Mouse (Mus musculus): ENCODE measurements around the gene Psma6.
A peak's percentile ranks its signal among the peaks of the same experiment; 100 is the strongest.
"Not testable (repeated sequence)": the region's sequence is repeated elsewhere in the genome, so short reads cannot be mapped to it uniquely, and the experiment has no call there.

The Psma6 gene

DNA sequence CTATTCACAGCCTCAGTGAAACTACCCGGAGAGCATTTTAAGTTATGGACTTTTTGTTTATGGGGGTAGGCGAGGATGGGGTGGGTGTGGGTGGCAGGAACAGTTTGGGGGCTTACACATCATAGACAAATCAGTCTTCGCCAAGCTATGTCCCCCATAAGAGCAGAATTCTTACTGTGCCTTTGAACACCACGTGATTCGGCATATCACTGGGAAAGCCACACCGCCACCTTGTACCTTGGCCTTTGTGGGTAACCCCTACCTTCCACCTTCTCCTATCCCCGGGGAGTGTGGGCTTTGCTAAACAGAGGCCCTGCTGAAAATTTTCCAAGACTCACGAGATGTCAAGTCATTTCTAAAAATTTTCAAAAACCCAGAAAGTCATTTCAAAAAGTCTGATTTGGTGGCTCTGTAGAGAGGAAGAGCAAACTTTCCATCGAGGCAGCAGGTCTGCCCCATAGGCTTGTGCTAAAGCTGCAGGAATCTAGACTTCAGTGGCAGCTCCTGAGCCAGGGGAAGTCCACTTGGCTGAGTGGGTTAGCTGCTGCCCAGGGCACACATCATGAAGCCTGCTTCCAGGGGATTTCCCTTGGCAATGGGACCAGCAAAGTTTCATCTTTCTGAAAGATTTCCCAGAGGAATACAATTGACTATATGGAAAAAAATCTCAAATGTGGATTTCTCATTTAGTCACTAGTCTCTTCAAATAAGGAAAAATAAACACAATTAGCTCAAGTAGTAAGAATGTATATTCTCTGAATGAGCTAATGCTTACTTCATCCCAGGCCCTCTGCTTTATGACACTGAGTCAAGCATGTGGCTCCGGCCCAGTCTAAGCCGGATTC is 8.9 kb downstream of the Psma6 start:
- no peak for DNase-seq

DNA sequence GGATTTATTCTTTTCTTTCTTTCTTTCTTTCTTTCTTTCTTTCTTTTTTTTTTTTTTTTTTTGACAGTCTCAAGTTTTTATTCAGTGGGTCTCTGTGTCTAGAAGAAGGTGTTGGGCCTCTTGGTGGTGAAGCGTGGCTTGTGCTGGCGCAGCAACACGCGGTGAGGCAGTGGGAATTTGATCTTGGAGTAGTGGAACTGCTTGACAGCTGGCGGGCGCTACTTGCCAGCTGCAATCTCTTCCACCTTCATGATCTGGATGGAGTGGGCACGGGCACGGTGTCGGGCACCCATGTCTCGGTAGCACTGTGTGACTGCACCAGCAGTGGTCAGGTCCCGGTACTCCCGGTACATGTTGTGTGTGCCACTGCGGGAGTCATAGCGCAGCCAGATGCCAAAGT is 11.6 kb downstream of the Psma6 start:
- not testable (repeated sequence) for DNase-seq

DNA sequence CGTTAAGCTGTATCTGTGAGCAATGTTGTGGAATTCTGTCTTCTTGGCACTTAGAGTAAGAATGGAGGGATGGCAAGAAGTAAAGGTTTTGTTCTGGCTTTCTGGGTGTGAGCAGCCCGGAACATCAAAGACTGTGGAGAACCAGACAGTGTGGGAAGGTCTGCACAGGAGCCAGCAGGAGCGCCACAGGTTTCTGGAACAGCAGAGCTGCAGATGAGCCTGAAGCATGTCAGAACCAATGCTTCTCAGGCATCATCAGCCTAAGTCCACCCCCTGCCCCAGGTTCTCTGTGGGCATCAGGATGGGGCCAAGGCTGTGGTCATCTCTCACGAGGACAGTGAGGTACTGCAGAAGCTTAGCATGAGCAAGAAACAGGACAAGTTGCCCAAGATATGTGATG is 12.5 kb downstream of the Psma6 start:
- no peak for DNase-seq

DNA sequence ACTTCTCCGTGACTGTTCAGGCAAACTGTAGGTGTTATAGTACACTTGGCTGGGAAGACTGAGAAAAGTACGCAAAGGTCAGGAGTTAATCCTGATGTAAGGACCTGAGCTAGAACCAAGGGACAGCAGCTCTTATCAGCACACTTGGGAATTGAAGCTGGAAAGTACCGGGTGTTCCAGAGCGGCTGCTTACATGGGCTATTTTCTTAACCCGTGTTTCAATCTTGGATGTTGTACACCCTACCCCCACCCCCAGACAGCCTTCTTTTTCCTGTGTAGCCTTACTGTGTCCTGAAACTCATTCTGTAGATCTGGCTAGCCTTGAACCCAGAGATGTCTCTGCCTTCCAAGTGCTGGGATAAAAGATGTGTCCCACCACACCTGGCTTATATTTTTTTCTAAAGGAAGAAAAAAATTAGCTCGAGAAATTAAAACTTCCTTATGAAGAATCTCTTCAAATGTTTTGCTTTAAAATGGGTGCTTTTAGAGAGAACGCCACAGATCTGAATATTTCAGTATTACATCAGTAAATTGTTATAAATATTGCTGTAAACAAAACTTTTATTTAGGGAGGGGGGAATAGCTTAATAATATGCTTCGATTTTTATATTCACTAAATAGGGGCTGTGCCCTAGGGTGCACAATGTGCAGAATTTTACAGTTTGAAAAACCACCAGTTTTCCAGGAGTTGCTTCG is 13.7 kb downstream of the Psma6 start:
- no peak for DNase-seq

DNA sequence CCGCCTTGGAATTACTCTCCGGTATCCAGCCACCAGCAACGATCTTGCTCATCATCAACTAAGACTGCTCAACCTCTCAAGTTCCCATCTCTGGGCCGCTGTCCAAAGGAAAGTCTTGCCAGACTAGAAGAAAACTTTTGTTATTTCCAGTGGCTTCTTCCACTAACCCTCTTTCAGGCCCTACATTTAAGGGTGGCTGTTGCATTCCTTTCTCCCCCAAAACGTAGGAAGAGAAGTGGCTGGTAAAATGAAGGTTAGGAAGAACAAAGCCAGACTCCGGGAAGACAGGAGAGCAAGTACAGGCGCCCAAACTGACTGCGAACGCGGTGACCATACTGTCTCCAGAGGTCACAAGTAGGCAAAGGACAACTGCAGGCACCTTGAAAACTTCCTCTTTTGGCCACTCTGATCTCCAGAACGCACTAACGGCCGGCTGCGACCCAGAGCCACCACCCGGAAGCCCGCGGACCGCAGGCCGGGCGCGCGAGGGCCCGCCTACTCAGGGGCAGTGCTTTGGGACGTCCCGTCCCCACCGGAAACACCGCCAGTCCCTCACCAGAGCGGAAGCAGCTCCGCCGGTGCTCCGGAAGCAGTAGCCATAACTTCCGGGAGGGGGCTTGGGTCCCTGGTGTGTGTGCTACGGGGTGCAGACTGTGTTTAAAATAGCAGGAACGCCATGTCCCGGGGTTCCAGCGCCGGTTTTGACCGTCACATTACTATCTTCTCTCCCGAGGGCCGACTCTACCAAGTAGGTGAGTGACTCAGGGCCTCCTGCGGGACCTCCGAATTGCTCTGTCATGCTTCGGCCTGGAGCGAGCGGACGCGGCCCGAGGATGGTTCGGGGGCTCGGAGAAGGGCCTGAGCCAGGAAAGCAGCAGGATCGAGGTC is 14.5 kb downstream of the Psma6 start:
- DNase-seq = peak; percentile 93 to 96

DNA sequence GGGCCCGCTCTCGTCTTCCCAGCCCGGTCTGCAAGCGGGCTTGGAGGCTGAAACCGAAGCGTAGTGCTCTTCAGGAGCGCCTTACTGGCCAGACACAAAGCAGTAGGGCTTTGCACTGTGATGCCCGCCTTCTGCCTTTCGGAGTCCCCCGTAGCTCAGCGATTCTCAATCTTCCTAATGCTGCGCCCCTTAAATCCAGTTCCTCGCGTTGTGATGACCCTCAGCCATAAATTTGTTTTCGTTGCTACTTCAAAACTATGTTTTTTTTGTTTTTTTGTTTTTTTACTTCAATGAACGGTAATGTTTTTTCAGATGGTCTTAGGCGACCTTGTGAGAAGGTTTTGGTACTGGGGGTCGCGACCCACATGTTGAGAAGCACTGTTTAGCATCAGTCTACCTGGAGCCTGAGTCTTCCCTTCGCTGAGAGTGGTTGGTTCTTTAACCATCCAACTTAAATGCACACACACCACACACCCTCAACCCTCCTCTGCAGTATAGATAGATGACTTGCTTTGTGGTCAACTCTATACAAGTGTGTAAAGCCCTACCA is 15.2 kb downstream of the Psma6 start:
- DNase-seq = no peak

DNA sequence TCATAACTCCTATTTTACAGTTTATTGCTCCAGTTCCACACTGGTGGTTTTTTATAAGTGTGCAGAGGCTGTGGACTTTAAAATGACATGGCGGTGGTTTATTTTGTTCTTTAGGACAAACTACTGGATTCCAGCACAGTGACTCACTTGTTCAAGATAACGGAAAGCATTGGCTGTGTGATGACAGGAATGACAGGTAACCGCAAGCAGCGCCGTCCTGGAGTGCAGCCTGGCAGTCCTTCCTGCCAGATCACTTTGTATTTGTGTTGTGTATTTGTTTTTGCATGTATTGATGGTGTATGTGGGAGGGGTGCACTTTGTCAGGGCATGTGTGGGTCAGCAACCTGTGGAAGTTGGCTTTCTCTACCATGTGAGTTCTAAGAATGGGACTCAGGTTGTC is 23.9 kb downstream of the Psma6 start:
- DNase-seq = no peak

DNA sequence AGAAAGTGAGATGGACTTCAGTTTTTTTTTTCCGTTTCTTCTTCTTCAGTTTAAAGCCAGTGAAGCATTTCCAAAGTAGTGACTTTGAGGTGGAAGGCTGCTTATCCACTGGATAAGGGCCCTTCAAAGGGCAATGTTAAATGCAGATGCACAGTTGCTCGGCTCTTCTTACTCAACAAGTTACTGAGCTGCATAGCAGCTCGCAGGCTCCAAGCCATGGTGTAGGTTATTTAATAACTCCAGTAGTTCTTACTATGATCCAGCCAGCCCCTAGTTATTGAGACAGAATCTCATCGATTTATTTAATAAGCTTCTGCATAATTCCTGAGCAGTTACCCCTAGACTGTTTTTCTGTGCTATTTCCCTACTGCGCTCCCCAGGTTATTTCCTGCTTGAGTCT is 31.2 kb downstream of the Psma6 start:
- no peak for DNase-seq

DNA sequence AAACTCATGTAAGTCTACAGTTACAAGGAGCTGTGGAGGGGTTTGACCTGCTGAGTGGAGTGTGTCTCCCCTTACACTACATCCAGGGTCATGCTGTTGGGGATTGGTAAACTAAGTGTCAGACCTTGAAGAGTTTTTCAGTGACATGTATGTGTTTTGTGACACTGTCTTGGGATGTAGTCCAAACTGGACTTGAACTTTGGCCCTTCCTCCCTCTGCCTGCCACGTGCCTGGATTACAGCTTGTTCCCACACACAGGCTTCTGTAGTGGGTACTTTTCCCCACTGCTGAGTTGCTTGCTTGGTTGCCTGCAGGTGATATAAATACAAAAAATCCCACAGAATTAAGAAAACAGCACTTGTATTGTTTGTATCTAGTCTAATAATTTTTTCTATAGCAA is 31.7 kb downstream of the Psma6 start:
- no peak for DNase-seq

DNA sequence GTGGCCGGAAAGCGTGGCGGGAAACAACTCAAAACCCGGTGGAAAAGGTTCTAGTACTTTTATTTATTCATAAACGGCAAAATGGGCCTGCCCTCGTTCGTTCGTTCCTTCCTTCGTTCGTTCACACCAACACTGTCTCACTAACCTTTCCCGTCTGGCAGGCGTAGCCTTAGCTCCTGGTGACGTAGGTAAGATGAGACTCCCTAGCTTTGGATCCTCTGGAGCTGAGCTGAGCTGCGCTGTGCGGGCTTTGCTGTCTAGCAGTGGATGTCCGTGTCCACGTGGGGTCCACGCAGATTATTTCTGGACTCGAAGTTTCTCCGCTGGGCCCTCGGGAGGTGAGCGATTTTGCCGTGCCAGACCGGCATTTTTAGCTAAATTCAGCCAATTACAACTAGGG is 36.2 kb downstream of the Psma6 start:
- no peak for DNase-seq

DNA sequence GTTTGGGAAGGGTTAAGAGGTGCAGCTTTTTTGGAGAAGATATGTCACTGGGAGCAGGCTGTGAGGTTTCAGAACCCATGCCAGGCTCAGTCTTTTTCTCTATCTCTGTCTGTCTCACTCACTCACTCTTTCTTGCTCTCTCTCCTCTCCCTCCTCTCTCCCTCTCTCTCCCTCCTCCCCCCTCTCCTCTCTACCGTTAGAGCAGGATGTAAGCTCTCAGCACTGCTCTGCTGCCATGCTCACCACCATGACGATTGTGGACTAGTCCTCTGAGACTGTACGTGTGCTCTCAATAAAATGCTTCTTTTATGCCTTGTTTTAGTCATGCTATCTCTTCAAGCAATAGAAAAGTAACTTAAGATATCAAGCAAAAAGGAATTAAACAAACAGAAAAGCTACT is 38.0 kb downstream of the Psma6 start:
- no peak for DNase-seq

DNA sequence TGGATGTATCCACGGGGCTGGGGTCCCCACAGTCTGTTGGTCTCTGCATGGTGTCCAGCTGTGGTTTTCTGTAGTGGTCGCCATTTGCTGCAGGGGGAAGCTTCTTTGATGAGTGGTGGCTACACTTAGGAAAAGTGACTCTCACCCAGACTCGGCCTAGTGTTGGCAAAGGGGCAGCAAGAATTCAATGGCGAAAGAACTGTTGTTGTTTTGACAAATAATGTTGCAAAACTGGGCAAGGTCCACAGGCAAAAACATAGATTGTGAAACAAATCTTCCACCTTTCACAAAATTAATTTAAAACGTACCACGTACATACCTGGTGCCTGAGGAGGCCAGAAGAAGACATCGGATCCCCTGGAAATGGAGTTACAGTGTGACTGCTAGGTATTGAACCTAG is 42.3 kb downstream of the Psma6 start:
- no peak for DNase-seq

DNA sequence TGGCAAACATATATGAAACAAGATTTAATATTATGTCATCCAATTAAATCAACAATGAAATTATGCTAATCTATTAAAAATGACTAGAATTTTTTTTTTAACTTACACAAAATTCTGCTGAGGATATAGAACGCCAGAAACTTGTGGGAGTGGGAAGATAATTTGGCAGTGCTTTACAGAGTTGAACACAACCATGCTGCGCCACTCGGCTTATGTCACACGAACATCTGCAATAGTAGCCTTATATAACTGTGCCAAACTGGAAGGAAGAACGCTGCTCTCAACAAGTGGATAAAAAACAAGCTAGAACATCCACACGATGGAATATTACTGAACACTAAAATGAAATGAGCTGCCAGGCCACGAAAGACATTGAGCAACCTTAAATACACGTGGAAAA is 45.2 kb downstream of the Psma6 start:
- no peak for DNase-seq

DNA sequence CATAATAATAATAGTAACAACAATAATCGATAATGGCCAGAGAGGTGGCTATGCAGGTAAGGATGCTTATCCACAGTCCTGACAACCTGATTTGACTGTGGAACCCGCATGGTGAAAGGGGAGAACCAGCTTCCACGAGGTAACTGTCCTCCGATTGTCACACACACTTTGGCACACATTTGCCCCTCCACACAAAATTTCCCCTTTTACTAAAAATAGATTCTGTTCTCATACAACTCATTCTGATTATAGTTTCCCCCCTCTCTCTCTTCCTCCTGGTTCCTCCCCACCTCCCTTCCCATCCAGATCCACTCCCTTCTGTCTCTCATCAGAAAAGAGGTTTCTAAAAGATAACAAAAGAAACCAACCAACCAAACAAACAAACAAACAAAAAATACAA is 45.9 kb downstream of the Psma6 start:
- DNase-seq = no peak

DNA sequence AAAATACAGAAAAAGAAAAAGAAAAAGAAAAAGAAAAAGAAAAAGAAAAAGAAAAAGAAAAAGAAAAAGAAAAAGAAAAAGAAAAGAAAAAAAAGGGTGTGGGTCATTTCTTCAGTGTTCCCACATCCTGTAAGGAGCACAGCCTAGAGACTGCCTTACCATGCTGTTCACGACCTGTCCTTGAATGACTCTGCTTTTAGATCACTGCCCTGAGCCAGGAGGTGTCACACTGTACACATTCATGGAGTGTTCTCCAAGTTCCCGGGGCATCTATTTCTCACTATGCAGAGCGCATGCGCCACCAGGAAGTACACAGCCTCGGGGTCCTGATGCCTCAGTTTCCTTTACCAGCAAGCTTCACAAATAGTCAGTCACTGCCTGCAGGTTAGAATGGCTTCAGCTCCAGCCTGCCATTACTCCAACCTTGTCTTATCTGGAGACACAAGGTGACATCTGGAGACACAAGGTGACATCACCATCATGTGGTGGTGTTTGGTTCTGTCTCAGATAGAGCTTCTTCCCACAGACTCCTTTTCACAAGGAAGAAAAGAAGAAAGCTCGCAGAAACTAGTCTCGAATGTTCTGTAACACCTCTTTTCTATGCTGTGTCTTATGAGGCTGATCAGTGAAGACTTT is 48.4 kb downstream of the Psma6 start:
- no peak for DNase-seq

DNA sequence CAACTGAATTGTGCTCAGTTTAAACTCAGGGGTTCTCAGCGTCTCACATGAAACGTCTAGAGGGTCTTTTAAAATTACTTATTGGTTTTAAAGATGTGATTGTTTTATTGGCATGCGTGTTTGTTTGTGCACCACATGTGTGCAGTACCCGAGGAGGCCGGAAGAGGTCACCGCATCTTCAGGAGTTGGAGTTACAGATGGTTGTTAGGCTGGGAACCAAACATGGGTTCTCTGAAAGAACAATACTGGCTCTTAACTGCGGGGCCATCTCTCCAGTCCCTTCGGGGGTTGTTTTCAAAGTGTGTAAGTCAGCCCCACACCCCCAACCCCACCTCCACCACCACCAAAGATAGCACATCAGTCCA is 48.9 kb downstream of the Psma6 start:
- DNase-seq = no peak

DNA sequence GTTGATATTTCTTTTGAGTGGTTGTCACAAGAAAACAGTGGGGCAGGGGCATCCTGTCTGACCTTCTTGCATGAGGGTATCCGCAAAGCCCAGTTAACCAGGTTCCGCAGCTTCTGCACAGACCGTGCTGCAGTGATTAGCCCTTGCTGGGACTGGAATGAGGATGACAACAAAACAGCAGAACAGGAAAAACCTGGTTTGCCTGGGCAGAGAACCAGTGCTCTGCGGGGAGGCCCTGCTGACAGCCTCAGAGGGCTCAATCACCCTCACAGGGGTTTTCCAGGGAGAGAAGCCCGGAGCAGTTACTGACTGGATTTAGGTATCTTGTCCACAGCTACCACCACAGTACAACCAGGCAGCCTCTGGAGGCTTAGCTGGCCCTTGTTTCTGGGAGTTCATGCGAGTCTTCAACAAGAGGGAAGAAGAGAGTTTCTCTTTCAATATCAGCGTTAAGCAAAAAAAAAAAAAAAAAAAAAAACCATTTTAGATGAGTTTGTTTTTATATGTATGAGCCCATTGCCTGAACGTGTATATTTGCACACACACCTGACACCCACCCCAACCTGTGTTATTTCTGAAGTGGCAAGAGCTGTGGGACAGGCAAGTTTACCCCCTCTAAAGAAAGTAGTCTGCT is 49.9 kb downstream of the Psma6 start:
- peak; percentile 37 to 44 for DNase-seq

DNA sequence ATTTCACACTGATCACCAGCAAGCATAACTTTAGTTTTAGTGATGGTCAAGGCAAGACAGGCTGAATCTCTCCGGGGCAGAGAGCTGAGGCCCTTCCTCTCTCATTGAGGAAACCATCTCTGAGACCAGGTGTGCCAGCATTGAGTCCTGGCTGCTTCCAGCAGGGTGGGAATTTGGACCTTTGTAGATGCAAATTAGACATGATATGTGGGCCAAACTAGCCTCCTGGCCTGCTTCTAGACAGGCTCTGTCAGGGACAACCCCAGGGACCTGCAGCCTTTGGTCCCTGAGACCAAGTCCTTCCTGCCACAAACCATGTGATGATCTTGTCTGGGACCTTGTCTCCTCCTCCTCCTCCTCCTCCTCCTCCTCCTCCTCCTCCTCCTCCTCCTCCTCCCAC is 51.1 kb downstream of the Psma6 start:
- DNase-seq = no peak

DNA sequence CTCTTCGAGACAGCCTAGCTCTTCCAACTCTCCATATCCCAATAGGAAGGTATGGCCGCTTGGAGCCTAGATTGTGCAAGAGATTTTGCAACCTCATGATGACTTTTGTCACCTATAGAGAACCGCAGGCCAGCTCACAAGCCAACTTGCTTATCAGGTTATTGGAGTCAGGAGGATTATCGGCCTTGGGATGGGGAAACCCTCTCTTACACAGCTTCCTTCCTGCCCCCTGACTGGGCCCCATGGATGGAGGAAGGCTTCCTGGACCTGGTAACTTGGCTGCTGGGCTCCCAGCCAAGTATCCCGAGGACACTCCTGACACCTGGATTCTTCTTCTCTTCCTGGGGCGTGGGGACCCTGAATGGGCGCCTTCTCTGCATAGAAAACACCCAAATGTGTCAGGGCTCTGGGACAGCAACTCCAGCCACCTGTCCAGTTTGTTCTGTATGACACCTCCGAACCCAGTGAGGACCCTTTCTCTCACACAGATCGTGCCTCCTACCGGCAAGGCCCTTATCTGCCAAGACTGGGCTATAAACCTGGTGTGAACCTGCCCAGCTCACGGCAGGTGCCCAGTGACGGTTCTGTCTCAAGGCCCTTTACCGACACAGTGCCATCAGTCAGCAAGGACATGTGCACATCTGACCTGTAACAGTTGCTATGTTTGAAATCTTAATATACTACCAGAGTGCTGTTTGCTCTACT is 53.3 kb downstream of the Psma6 start:
- DNase-seq = peak in 1 of 2 experiments; percentile 47

DNA sequence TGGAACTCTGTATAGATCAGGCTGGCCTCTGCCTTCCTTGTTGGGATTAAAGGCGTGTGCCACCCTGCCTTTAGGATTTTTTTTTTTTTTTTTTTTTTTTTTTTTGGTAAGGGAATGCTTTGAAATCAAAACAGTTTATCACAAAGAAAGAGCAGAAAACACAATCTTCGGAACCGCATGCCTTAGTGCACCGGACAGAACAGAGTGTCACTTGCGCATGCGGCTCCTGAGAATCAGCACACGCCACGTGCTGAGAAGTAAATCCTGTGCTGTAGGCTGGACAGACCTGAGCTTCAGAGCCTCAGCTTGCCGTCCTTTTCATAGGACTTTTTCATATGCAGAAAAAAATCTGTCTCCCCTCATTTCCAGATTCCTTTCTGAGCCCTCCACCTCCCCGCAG is 54.0 kb downstream of the Psma6 start:
- no peak for DNase-seq

DNA sequence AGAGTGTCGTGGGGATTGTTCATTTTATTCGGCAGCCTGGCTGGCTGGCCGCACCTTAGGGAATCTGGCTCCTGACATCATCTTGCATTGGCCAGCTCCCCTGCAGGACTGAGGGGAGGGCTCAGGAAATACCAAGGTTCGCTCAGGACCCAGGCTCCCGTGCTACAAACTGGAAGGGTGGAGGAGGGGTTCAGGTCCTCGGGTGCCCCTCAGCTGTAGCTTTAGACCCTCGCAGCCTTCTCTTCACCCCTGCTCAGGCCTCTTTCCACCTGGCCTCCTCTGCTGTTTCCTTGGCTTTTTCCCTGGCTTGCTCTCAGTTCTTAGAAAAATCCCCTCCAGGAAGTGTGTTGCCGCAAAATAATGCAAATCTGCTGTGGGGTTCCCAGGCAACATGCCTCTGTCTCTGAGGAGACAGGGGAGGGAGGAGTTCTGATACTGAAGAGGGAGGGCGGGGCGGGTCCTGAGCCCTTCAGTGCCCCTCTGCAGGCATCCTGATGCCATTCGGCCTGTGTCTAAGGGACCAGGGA is 54.7 kb downstream of the Psma6 start:
- no peak for DNase-seq

Data from lung, postnatal 4 days (tissue).